Mouse (Mus musculus) thymus, postnatal 10 days (tissue): ENCODE measurements around the gene Meiob.
A peak's percentile ranks its signal among the peaks of the same experiment; 100 is the strongest.

Experiments used
- DNase-seq, 2 experiments: peaks; one replicate each; pipeline ENCODE4 v3.0.0; 2021; ENCODE audit warnings: low spot score in 2 of 2

Gene Meiob

DNA sequence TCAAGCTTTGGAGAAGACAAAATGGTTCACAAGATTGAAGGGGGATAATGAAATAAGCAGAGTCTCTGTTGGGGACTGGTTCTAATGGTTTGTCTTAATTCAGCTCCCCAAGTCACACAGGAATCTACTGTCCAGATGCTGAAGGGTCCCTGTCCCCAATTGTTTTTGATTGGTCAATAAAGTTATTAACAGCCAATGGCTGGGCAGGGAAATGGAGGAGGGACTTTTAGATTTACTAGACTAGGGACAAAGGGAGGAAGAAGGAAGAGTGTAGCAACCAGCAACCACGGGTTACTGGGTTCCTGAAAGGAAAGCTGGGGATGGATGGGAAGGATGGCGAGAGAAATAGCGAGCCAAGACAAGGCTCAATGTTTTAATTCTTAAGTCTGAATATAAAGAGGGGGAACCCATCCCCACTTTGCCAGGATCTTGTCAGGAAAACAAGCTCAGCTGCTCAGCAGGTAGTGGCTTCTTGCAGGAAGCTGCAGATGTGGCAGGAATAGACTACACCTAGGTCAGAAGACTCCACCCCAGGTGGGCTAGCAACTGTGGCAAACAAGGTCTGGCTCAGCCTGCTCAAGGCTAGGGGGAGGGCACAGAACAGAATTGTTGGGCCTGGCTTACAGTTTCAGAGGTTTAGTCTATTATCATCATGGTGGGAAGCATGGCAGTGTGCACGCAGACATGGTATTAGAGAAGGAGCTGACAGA is 69.8 kb downstream of the Meiob start:
- no peak for DNase-seq

DNA sequence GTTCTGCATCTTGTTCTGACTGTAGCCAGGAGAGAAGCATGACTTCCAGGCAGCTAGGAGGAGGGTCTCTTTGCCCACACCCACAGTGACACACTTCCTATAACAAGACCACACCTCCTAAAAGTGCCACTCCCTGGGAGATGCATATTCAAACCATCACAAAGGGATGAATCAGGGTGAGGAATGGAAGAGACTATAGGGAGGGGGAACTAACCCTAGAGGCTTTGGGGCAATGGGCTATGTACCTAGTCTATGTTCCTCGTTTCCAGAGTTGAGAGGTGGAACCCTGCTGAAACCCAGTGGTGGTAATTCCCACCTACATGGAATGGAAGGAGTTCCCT is 70.3 kb downstream of the Meiob start:
- no peak for DNase-seq

DNA sequence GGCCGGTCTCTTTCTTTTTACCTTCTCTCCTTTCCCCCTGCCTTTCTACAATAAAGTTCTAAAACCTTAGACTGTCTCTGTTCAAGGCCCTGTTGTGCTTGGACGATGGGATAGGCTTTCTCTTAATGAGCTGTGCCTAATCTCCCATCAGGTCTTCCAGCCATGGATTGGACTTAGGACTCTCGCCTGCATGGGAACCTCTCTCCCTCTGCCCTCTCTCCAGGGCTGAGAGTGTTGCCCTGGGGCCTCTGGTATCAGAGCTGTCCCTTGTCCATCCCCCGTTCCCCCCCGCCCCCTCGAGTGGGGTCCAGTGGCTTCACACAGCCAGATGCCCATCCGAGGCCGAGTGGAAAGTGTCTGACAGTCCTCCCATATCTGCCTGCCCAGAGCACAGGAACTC is 70.9 kb downstream of the Meiob start:
- DNase-seq, result no peak

DNA sequence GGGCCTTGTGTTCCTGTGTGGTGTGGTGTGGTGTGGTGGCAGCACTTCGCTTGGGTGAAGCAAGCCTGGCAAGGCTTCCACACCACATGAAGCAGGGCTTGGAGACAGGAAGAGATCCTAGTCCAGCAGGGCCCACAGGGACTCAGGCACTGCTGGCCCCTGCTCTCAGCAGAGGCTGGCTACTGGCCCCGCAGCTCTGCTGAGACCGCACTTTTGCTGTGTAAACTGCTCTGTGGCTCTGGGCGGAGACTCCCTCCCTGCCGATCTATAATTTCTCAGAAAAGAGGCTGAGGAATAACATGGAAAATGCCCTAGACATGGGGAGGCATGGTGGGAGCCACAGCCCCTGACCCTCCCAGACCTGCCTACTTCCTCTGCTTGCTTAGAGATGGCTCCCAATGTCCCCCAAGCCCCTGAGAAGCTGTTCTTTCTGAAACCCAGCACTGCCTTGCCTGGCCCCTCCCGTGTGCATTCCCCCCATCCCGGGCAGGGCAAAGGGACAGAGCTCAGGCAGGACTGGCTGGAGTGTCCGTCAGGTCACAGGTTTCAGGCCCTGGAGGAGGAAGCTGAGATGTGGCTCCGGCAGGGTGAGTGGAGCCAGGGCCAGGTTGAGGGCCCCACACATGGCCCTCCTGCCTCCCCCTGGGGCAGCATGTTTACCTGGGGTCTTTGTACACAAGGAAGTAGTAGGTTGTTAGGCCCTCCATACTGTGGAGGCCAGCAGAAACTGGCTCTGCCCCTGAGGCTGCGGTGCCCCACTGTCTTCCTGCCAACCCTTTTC is 73.4 kb downstream of the Meiob start:
- DNase-seq, result no peak

DNA sequence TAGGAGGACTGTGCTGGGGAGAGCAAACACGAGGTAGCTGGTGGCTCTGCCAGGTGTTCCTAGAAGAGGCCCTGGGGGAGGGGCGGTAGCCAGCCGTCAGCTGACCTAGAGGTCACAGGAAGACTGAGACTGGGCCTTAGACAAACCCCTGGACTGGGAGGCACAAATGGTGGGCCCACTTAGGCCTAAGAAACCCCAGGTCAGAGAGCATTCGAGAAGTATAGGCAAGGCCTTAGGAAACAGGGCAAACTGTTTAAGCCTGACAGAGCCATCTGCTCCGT is 74.0 kb downstream of the Meiob start:
- peak; percentile 41 to 49 for DNase-seq

DNA sequence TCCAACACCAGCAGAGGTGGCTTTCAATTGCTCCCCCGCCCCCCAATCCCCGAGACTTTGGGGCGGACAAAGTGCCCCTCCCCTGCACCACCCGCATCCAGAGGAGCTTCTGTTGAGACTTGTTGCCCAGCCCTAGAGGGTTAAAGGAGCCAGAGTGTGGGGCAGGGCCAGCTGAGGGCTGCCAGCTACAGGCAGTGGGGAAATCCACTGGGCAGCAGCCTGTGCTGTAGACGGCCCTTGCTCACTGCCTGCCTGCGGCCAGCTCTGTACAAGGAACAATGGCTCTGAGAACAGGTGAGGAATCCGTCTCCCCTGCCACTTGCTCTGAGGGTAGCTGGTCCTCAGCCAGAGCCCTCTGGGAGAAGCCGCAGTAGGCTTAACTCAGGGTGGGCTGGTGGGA is 74.4 kb downstream of the Meiob start:
- no peak for DNase-seq

DNA sequence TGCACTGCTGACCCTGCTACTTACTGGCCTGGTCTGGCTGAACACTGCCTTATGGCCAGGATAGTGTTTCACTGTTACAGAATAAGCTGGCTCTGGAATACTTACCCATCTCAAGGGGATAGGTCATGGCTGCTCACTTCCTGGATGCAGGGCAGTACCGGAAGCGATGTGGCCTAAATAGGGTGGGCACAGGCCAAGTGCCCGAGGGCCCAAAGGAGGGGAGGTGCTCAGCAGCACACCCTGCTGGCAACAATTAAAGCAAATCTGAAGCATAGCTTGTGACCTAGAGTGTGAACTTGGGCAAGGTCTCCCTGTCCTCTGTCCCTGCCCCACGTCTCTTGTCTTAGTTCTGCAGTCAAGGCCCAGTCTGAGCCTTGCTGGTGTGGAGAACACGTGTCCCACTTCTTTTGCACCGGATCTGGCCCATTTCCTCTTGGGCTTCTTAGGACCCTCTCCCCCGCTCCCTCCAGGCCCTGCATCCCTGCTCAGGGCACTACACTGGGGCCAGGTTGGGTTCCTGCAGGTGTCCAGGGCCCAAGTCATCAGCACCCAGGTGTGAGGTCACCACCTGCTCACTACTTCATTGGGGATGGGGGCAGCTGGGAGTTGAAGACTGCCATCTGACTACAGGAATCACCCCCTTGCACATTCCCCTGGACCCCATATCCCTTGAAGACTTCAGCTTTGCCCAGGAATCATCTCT is 77.8 kb downstream of the Meiob start:
- DNase-seq, result peak in 1 of 2 experiments; percentile 29

DNA sequence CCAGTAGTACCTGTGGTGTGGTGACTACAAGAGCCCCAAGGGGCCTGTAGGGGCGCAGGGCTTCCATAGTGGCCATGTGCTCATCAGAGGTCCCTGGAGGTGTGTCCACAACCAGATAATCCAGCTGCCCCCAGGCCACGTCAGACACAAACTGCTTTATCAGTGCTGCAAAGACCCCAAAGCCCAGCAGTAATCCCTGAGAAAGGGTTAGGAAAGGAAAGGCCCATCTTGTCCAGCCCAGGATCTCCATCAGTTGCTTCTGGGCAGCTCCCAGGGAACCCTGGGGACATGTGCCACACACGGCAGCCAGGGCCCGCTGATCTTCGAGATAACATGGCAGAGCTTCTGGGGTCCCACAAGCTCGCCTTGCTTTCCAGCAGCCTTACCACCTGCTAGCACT is 80.3 kb downstream of the Meiob start:
- DNase-seq, result no peak

DNA sequence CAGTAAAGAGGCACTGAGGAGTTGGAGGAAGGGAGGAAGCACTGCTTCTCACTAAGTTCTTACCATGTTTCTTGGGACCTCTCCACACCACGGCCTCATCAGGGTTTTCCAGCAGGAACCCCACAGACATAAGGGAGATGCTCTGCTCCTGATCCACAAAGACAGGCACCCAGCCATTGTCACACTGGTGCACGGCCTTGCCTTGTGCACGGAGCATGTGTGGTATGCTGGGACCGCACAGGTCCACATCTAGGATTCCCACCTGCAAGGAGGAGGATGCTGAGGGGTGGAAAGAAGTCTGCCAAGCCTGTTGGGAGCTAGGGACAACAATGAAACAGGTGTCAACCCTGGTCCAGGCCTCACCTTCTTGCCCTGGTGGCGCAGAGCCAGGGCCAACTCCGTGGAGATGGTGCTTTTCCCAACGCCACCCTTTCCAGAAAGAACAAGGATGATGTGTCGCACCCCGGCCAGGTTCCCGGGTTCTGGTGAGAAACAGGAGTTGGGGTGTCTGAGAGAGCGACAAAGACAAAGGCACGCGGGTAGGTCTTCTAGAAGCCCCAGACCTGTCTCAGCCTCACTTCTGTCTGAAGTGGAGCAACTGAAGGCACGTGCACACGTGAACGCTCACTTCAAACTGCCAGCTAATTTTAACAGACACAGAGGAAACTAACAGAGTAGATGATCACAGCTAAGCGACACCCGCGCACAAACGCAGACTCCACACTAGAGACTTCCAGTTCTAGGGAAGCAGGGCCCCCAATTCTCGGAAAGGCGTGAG is 81.5 kb downstream of the Meiob start:
- DNase-seq, result no peak

DNA sequence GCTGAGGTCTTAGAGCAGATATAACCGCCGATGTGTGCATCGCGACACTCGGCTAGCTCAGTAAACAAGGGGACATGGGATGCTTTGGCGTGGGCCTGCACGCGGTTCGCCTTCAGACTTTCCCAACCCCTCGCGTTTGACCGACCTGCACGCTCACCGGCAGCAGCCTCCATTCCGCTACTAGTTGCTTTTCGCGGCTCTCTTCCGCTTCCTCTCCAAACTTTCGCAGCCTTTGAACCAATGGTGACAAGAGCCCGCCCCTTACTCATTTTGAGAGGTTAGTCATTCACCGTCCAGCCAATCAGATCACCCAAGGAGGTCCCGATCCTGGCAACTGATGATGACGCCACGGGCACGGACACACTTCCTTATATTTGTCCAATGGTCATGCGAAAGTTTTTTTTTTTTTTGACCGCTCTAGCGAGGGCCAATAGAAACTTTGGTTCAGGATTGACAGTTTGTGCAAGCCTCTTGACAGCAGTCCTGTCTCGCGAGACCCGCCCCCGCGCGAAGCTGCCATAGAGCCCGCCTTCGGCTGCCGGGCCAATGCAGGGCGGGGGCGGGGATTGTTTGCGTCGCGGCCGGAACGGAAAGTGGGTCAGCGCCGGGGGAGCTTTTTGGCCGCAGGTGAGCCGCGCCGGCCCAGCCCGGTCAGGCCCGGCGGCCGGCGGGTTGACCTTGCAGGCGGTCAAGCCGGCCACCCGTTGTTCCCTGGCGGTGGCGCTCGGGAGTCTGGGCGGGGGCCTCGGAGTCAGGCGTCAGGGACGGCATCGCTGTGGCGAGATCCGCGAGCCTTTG is 82.2 kb downstream of the Meiob start, which contains the start of the genes Nubp2 and Spsb3:
Nubp2 (minus strand) TSS at position 216 of the 798 bp plus-strand sequence.
Spsb3 (plus strand) TSS at position 510 of the 798 bp plus-strand sequence.
- peak; percentile 95 to 98 for DNase-seq

DNA sequence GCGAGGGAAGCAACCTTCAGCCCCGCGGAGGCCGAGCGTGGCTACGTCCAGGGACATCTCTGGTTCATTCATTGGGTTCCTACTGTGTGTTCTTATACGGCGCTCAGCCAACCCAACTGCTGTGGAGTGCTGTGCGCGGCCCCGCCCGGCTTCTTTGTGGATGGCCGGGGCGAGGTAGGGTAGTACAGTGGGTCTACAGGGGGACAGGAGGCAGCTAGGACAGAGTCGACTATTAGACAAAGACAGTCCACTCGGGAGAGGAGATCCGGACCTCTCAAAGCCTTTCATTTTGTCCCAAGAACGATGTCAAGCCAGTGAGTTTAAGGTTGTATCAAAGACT is 82.8 kb downstream of the Meiob start:
- DNase-seq, result no peak

DNA sequence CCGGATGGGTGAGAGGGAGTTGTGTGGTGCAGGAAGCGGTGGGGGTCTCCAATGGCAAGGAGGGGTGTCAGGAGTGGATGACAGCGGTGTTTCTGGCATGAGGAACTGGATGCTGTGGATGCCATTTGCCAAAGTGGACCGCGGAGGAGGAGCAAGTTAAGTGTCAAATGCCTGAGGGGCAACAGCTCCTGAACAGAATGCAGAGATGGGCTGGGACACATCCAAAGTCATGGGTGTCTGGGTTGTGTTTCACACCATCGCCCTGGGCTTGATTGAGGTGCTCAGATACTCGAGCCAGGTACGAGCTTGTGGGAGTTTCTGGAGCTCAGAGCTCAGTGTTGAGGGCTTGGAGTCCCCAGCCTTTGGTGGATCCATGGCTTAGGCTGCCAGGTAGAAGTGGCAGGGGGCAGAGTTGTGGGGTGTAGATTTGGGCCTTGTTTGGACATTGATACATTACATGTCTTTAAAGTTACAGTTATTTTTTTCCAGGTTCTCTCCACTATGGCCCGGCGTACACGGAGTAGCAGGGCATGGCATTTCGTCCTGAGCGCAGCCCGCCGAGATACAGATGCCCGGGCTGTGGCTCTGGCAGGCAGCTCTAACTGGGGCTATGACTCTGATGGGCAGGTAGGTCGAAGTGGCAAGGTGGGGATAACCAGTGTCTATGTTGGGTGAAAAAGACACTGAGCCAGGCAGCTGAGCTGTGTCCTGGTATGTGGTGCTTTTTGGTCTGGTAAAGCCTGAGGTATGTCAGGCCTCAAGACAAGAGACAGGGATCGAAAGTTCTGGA is 83.4 kb downstream of the Meiob start:
- peak in 1 of 2 experiments; percentile 27 for DNase-seq

DNA sequence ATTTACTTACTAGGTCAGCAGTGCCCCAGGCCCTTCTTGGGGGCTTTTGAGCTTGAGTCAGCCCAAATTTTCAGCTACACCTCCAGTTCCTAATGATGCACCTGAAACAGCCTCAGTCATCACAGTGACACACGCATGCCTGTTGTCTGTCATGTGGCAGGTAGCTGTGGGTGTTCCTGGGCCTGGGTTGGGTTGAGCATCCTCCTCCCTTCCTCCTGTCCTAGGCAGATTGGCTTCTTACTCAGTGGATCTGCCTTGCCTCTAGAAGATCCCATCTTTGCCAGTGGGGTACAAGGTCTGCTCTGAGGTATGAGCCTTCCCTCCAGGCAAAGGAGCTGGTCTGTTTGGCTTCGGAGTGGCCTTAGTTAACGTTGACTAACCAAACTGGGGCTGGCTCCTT is 84.8 kb downstream of the Meiob start:
- no peak for DNase-seq
